ENCODE assay signal across 19 mouse cellular contexts in the genomic region with DNA sequence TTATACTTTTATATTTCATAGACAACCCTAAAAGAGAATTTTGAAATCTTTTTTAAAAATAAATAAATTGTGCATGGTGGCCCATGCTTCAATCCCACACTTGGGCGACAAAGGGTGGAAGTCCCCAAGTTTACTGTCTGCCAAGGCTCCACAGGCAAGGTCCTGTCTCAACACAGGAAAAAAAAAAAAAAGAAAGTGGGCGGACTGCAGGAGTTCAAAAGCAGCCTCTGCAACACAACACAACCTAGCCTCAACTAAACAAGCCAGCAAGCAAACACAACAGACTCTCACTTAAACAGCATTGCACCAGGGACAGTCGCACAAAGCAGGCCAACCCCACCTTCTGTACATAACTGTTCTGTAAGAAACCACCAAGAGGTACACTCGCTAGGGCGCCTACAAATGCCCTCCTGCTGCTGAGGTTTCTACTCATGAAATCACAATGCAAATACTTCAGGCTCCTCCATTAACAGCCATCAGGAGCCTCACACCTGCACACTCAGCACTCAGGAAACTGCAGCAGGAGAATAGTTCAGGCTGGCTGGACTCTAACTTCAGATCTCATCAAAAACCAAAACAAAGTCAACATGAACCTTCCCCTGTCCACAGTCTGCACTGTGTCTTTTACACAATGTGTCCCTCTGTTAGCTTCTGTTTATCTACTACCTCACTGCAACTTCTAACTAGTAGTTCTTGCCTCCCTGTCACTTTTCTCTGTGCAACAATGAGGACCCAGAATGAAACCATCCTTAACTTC. TPM values are rescaled to one million over a fixed set of nuclear protein-coding genes. Genes with fewer than 3 reads are reported as not detected.
A peak's percentile ranks its signal among the peaks of the same experiment; 100 is the strongest.
DNase-seq lines count a peak whose midpoint lies in the region; ATAC-seq and TF ChIP-seq lines count a peak whose summit lies in the region.
"Had no signal": no experiment of that assay in that cellular context is flagged by ENCODE, and none has a peak within 500 bp of the region (broad histone marks: within the 10 kb centered on the region; RNA-seq: fewer than 3 reads in every experiment).

No protein-coding gene starts in this region.

- no peak for TF ChIP-seq CTCF in MEL (IDR thresholded peaks at IDR 0.05 in 2 of 3, conservative IDR thresholded peaks at IDR 0.05 in 1 of 3; ENCODE audit: control insufficient read depth in 1 of 3, insufficient read depth in 1 of 3, low read depth in 2 of 3, low read length in 3 of 3, poor library complexity in 1 of 3, severe bottlenecking in 1 of 3)

- H3K36me3 ChIP-seq in heart, embryonic 10.5 days = no peaks in the 10 kb centered on the region
- H3K36me3 ChIP-seq in MEL (ENCODE audit: control insufficient read depth in 1 of 2, insufficient read depth in 2 of 2, low read length in 2 of 2) = peaks cover 0 to 6% of the 10 kb centered on the region in 2 experiments; a peak in 2 of 4 replicates
- H3K36me3 ChIP-seq in liver, embryonic 15.5 days (replicated peaks) = no peaks in the 10 kb centered on the region
- H3K36me3 ChIP-seq: embryonic facial prominence, embryonic 15.5 days; forebrain, embryonic 15.5 days; heart, embryonic 15.5 days; hindbrain, embryonic 13.5 days had no signal

- H3K4me3 ChIP-seq in heart, embryonic 10.5 days = no peak overlapping the region
- no peak overlapping the region for H3K4me3 ChIP-seq in MEL (ENCODE audit: control insufficient read depth in 1 of 2, insufficient read depth in 1 of 2, low read depth in 2 of 2, low read length in 2 of 2)
- no peak overlapping the region for H3K4me3 ChIP-seq in liver, embryonic 15.5 days (replicated peaks)
- H3K4me3 ChIP-seq: embryonic facial prominence, embryonic 15.5 days; forebrain, embryonic 15.5 days; heart, embryonic 15.5 days; hindbrain, embryonic 13.5 days; layer of hippocampus, adult 2 months; myocyte had no signal

- WGBS in heart, embryonic 10.5 days = 83% methylated on average over 5 of the region's 5 CpGs
- WGBS in liver, embryonic 15.5 days (ENCODE audit: insufficient replicate concordance) = 62% methylated on average over 5 of the region's 5 CpGs

- no peak overlapping the region for H3K9ac ChIP-seq in MEL (ENCODE audit: control insufficient read depth, low read depth, low read length, poor library complexity, severe bottlenecking)
- no peak overlapping the region for H3K9ac ChIP-seq in liver, embryonic 15.5 days
- H3K9ac ChIP-seq: embryonic facial prominence, embryonic 15.5 days; forebrain, embryonic 15.5 days; heart, embryonic 15.5 days; hindbrain, embryonic 13.5 days had no signal

- peaks cover 26% of the 10 kb centered on the region for H3K79me2 ChIP-seq in MEL (ENCODE audit: control insufficient read depth, insufficient read depth, low read length, poor library complexity)

- H3K27ac ChIP-seq in heart, embryonic 10.5 days = no peak overlapping the region
- H3K27ac ChIP-seq in MEL (ENCODE audit: control insufficient read depth, low read depth, low read length) = no peak overlapping the region
- H3K27ac ChIP-seq in liver, embryonic 15.5 days (replicated peaks) = peak overlapping the region; percentile 74
- H3K27ac ChIP-seq: embryonic facial prominence, embryonic 15.5 days; forebrain, embryonic 15.5 days; heart, embryonic 15.5 days; hindbrain, embryonic 13.5 days; layer of hippocampus, adult 2 months had no signal

- TF ChIP-seq POLR2A in MEL (IDR thresholded peaks at IDR 0.05; ENCODE audit: control insufficient read depth in 1 of 2, insufficient read depth in 1 of 2, low read depth in 1 of 2, low read length in 2 of 2, poor library complexity in 1 of 2) = no peak

- no peak for TF ChIP-seq EP300 in MEL (IDR thresholded peaks at IDR 0.05; ENCODE audit: low read depth in 1 of 2, low read length in 2 of 2)

- peak overlapping the region; percentile 5; the same call in 1 of the 2 replicates for H3K4me2 ChIP-seq in liver, embryonic 15.5 days
- H3K4me2 ChIP-seq: embryonic facial prominence, embryonic 15.5 days; forebrain, embryonic 15.5 days; heart, embryonic 15.5 days; hindbrain, embryonic 13.5 days had no signal

- H3K4me1 ChIP-seq in heart, embryonic 10.5 days = peaks cover 38% of the 10 kb centered on the region
- H3K4me1 ChIP-seq in MEL (ENCODE audit: control insufficient read depth in 1 of 2, insufficient read depth in 2 of 2, low read length in 2 of 2) = peaks cover 0 to 4% of the 10 kb centered on the region in 2 experiments
- peaks cover 57% of the 10 kb centered on the region for H3K4me1 ChIP-seq in liver, embryonic 15.5 days (replicated peaks)

- DNase-seq in heart, embryonic 10.5 days (ENCODE audit: low spot score) = peak; percentile 27
- DNase-seq in heart, postnatal 25 days (ENCODE audit: low spot score) = no peak
- no peak for DNase-seq in MEL (ENCODE audit: low read depth, low spot score)
- DNase-seq in lung, postnatal 4 days = peak; percentile 28 to 47
- no peak for DNase-seq in layer of hippocampus, postnatal 10 days (ENCODE audit: low spot score in 2 of 2)
- DNase-seq in T-cell, adult 2 months (ENCODE audit: low spot score) = no peak
- no peak for DNase-seq in cerebellum, postnatal 36 days
- DNase-seq: cerebellum, postnatal 25 days; gastrocnemius, postnatal 10 days; kidney, adult 11 months; right cerebral cortex, postnatal 4 days had no signal

- TF ChIP-seq RAD21 in MEL (IDR thresholded peaks at IDR 0.05; ENCODE audit: low read depth, low read length) = no peak

- intact Hi-C loops in heart, postnatal 25 days (cut with DNase I) = no loop called here

- no peaks in the 10 kb centered on the region for H3K27me3 ChIP-seq in heart, embryonic 10.5 days (ENCODE audit: insufficient read depth, poor library complexity, severe bottlenecking)
- no peaks in the 10 kb centered on the region for H3K27me3 ChIP-seq in MEL (ENCODE audit: control insufficient read depth in 1 of 2, insufficient read depth in 2 of 2, low read length in 2 of 2)
- no peaks in the 10 kb centered on the region for H3K27me3 ChIP-seq in liver, embryonic 15.5 days
- H3K27me3 ChIP-seq: embryonic facial prominence, embryonic 15.5 days; forebrain, embryonic 15.5 days; heart, embryonic 15.5 days; hindbrain, embryonic 13.5 days had no signal

- H3K9me3 ChIP-seq in heart, embryonic 10.5 days = no peaks in the 10 kb centered on the region
- H3K9me3 ChIP-seq in MEL (replicated peaks; ENCODE audit: insufficient read depth, low read length) = no peaks in the 10 kb centered on the region
- no peaks in the 10 kb centered on the region for H3K9me3 ChIP-seq in liver, embryonic 15.5 days (replicated peaks)
- H3K9me3 ChIP-seq: embryonic facial prominence, embryonic 15.5 days; forebrain, embryonic 15.5 days; G1E; heart, embryonic 15.5 days; hindbrain, embryonic 13.5 days had no signal

- peak; percentile 23; the same call in 1 of the 2 replicates for ATAC-seq in liver, embryonic 15.5 days (ENCODE audit: insufficient read depth)
- ATAC-seq: forebrain, embryonic 15.5 days had no signal

TF ChIP-seq in MEL, 35 proteins besides CTCF, POLR2A, EP300 and RAD21:
- TF ChIP-seq UBTF (IDR thresholded peaks at IDR 0.05; ENCODE audit: borderline replicate concordance, insufficient read depth, low read depth, low read length) (no peak), ZNF384 (IDR thresholded peaks at IDR 0.05; ENCODE audit: low read depth, low read length) (peak; percentile 60)
TF ChIP-seq in MEL: peak in this region for 1.

RNA-seq across cellular contexts. Expression of gene Rnf169, which starts 4.3 kb away (rescaled TPM):
- 3.1 and 4.3 TPM in 2 replicates for polyA plus RNA-seq in heart, embryonic 10.5 days (2016; fragmentation: Nextera tagmentation; extraction: Ambion mirVana)
- total RNA-seq in heart, postnatal 25 days (2021) = 10 to 100 TPM in 1 of 2 experiments, 1 to 10 TPM in 1; 9.8 to 10.2 TPM
- 5.9 and 6.2 TPM in 2 replicates for total RNA-seq in MEL (2012; rRNA removed)
- polyA plus RNA-seq in MEL (2012; ENCODE audit: insufficient read depth in 1 of 2, insufficient read length in 2 of 2, low read depth in 1 of 2, low replicate concordance in 2 of 2, missing spikeins in 1 of 2) = 1 to 10 TPM in 1 of 2 experiments, not detected in 1; 7.2 TPM
- 1.6 and 2.0 TPM in 2 replicates for polyA plus RNA-seq in liver, embryonic 15.5 days (2015; fragmentation: Nextera tagmentation; extraction: Ambion mirVana)
- total RNA-seq in layer of hippocampus, postnatal 10 days (2021) = 10 to 100 TPM; 19.6 to 25.6 TPM

RNA-seq across cellular contexts. Expression of gene Chrdl2, which starts 30.0 kb away (rescaled TPM):
- 0.65 TPM in 1 of 2 replicates, not detected in the other for polyA plus RNA-seq in heart, embryonic 10.5 days (2016; fragmentation: Nextera tagmentation; extraction: Ambion mirVana)
- total RNA-seq in heart, postnatal 25 days (2021) = under 1 TPM in 1 of 2 experiments, not detected in 1; 0.36 TPM
- total RNA-seq in MEL (2012; rRNA removed) = not detected in 2 replicates
- under 1 TPM in 1 of 2 experiments, not detected in 1; 0.08 TPM for polyA plus RNA-seq in MEL (2012; ENCODE audit: insufficient read depth in 1 of 2, insufficient read length in 2 of 2, low read depth in 1 of 2, low replicate concordance in 2 of 2, missing spikeins in 1 of 2)
- not detected in 2 replicates for polyA plus RNA-seq in liver, embryonic 15.5 days (2015; fragmentation: Nextera tagmentation; extraction: Ambion mirVana)
- total RNA-seq in layer of hippocampus, postnatal 10 days (2021) = under 1 TPM; 0.21 to 0.22 TPM
- polyA plus RNA-seq: forebrain, embryonic 15.5 days; G1E; myocyte had no signal

Comparison
In these comparisons a context has a peak if more than half of its experiments do, and no peak if none do; other contexts are left out.
1. DNase-seq: peak in heart, embryonic 10.5 days (single experiment) and lung, postnatal 4 days (2 of 2); none in heart, postnatal 25 days (single experiment), MEL (single experiment), layer of hippocampus, postnatal 10 days (0 of 2), T-cell, adult 2 months (single experiment) and cerebellum, postnatal 36 days (0 of 2).